Mouse (Mus musculus): Measurements from ENCODE around the gene Fam19a5. TPM values are rescaled to one million over a fixed set of nuclear protein-coding genes. Genes with fewer than 3 reads are reported as not detected.

Fam19a5 gene
- polyA plus RNA-seq, 1 experiment: not detected

- H3K36me3 ChIP-seq (ENCODE audit: control insufficient read depth): no peaks in the 10 kb centered on the region
- H3K4me3 ChIP-seq (replicated peaks): no peak overlapping the region
- H3K4me1 ChIP-seq (ENCODE audit: control insufficient read depth): no peaks in the 10 kb centered on the region
- peaks cover 66% of the 10 kb centered on the region for H3K9me3 ChIP-seq (ENCODE audit: control insufficient read depth, low read length)
- no peaks in the 10 kb centered on the region for H3K27me3 ChIP-seq (ENCODE audit: control insufficient read depth)
- no peak for TF ChIP-seq GATA1 (IDR thresholded peaks at IDR 0.05; ENCODE audit: low read length)
- TF ChIP-seq TAL1 (IDR thresholded peaks at IDR 0.05; ENCODE audit: low read length): no peak
These were observed 35.8 kb downstream of the Fam19a5 start for GRCm38 (mm10) chr15:87579861-87580260.

DNA sequence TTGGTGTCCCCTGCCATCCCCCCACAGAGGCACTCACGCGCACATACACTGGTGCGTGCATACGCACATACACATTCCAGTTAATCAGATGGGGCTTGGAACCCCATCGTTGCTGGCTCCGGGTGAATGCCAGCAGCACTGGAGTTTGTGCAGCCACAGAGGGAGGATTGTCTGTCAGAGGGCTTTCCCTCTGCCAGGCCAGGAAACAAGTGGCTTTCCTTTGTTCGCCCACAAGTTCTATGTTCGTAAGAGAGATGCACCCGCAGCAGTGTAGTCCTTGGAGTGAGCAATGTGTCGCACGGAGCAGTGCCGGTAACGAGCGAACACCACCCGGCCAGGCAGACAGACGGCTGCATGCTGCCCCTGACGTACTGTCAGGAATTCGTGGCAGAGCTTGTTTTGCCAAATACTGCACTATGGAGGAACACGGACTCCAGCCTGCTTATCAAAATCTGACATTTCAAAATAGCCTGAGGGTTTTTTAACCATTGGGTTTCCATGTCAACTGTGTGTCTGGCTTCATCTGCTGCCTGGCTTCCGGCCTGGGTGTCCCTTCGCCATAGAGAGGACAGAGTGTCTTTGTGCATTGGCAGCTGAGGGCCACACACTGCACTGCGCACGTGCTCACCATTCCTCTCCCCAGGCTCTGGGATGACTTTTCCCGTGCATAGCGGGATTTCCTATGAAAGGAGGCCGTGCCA, 40.0 kb downstream of the Fam19a5 start:
- H3K36me3 ChIP-seq (ENCODE audit: control insufficient read depth): no peaks in the 10 kb centered on the region
- TF ChIP-seq GATA1 (IDR thresholded peaks at IDR 0.05; ENCODE audit: low read length) (no peak), TAL1 (IDR thresholded peaks at IDR 0.05; ENCODE audit: low read length) (no peak)
- no peaks in the 10 kb centered on the region for H3K27me3 ChIP-seq (ENCODE audit: control insufficient read depth)
- no peak overlapping the region for H3K4me3 ChIP-seq (replicated peaks)
- H3K4me1 ChIP-seq (ENCODE audit: control insufficient read depth): no peaks in the 10 kb centered on the region
- H3K9me3 ChIP-seq (ENCODE audit: control insufficient read depth, low read length): peaks cover 44% of the 10 kb centered on the region

- peaks cover 59% of the 10 kb centered on the region for H3K9me3 ChIP-seq (ENCODE audit: control insufficient read depth, low read length)
- TF ChIP-seq GATA1 (IDR thresholded peaks at IDR 0.05; ENCODE audit: low read length): no peak
- no peak for TF ChIP-seq TAL1 (IDR thresholded peaks at IDR 0.05; ENCODE audit: low read length)
- no peaks in the 10 kb centered on the region for H3K27me3 ChIP-seq (ENCODE audit: control insufficient read depth)
- H3K36me3 ChIP-seq (ENCODE audit: control insufficient read depth): no peaks in the 10 kb centered on the region
- no peak overlapping the region for H3K4me3 ChIP-seq (replicated peaks)
- no peaks in the 10 kb centered on the region for H3K4me1 ChIP-seq (ENCODE audit: control insufficient read depth)
These were observed 46.9 kb downstream of the Fam19a5 start for GRCm38 (mm10) chr15:87590975-87591374.

- Histone ChIP-seq H3K4me1 (ENCODE audit: control insufficient read depth) (no peaks in the 10 kb centered on the region), H3K4me3 (replicated peaks) (no peak overlapping the region), H3K36me3 (ENCODE audit: control insufficient read depth) (no peaks in the 10 kb centered on the region), H3K9me3 (ENCODE audit: control insufficient read depth, low read length) (peaks cover 57% of the 10 kb centered on the region), H3K27me3 (ENCODE audit: control insufficient read depth) (no peaks in the 10 kb centered on the region)
- TF ChIP-seq TAL1 (IDR thresholded peaks at IDR 0.05; ENCODE audit: low read length) (no peak), GATA1 (IDR thresholded peaks at IDR 0.05; ENCODE audit: low read length) (no peak)
These were observed 52.6 kb downstream of the Fam19a5 start for GRCm38 (mm10) chr15:87596731-87597130.

DNA sequence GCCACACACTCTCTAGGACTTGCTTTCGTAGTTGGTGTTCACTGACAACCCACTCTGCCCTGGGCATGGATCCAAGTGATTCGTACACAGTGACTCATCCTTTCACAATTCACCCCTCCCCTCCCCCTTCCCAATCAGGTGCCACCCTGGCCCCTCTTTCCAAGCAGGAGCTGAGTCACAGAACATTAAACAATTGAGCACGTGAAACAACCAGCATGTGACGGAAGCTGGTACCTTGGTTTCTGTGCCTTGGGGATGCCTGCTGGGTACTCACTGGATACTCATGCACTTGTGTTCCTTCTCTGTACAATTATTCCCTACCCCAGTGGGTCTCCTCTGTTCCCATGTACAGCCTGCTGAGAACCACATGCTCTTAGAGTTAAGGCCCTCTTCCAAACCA, 53.0 kb downstream of the Fam19a5 start:
- Histone ChIP-seq H3K4me1 (ENCODE audit: control insufficient read depth) (no peaks in the 10 kb centered on the region), H3K4me3 (replicated peaks) (no peak overlapping the region), H3K9me3 (ENCODE audit: control insufficient read depth, low read length) (peaks cover 55% of the 10 kb centered on the region), H3K27me3 (ENCODE audit: control insufficient read depth) (no peaks in the 10 kb centered on the region), H3K36me3 (ENCODE audit: control insufficient read depth) (no peaks in the 10 kb centered on the region)
- TF ChIP-seq GATA1 (IDR thresholded peaks at IDR 0.05; ENCODE audit: low read length) (no peak), TAL1 (IDR thresholded peaks at IDR 0.05; ENCODE audit: low read length) (no peak)

DNA sequence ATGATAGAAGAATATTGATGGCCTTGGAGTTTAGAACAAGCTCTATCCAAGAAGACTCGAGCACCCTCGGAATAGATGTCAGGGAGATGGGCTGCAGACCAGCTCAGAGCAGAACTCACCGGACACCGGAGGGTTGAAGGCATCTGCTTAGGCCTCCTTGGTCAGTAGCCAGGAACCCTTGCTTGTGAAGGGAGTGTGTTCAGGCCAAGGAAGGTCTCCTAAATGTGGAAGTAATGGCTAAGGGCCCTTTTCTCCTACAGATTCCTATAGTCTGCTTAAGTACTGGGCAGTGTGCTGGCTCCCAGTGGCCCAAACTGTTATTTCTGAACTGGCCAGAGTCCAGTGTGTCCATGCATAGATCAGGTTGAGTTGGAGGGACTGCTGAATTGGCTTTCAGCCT, 53.7 kb downstream of the Fam19a5 start:
- H3K9me3 ChIP-seq (ENCODE audit: control insufficient read depth, low read length): peaks cover 49% of the 10 kb centered on the region
- H3K36me3 ChIP-seq (ENCODE audit: control insufficient read depth): no peaks in the 10 kb centered on the region
- no peak for TF ChIP-seq GATA1 (IDR thresholded peaks at IDR 0.05; ENCODE audit: low read length)

GRCm38 (mm10) chr15:87598636-87599035, 54.5 kb downstream of the Fam19a5 start:
- Histone ChIP-seq H3K36me3 (ENCODE audit: control insufficient read depth) (no peaks in the 10 kb centered on the region), H3K27me3 (ENCODE audit: control insufficient read depth) (no peaks in the 10 kb centered on the region), H3K4me1 (ENCODE audit: control insufficient read depth) (no peaks in the 10 kb centered on the region), H3K4me3 (replicated peaks) (no peak overlapping the region), H3K9me3 (ENCODE audit: control insufficient read depth, low read length) (peaks cover 43% of the 10 kb centered on the region)
- TF ChIP-seq GATA1 (IDR thresholded peaks at IDR 0.05; ENCODE audit: low read length) (no peak), TAL1 (IDR thresholded peaks at IDR 0.05; ENCODE audit: low read length) (no peak)

More for the DNA sequence above, 53.7 kb downstream of the Fam19a5 start:
- Histone ChIP-seq H3K4me1 (ENCODE audit: control insufficient read depth) (no peaks in the 10 kb centered on the region), H3K27me3 (ENCODE audit: control insufficient read depth) (no peaks in the 10 kb centered on the region), H3K4me3 (replicated peaks) (no peak overlapping the region)

DNA sequence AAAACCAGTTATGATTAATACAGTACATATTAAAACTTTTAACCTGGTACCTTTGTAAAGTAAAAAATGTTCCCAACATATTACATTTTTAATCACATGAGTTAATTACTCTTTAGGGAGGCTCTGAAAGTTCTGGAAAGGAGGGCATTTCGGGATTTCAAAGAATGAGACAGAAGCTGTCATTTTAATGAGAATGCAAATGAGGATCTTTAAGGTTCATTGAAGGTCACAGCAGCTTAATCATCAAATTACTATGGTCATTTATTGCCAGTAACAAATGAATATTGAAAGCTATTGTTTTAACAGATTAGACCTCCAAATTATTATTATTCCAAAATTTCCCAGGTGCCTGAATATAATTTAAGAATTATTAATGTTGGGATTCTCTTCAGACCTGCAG, 59.2 kb downstream of the Fam19a5 start:
- no peaks in the 10 kb centered on the region for H3K27me3 ChIP-seq (ENCODE audit: control insufficient read depth)
- peaks cover 19% of the 10 kb centered on the region for H3K9me3 ChIP-seq (ENCODE audit: control insufficient read depth, low read length)
- H3K36me3 ChIP-seq (ENCODE audit: control insufficient read depth): no peaks in the 10 kb centered on the region
- TF ChIP-seq GATA1 (IDR thresholded peaks at IDR 0.05; ENCODE audit: low read length) (no peak), TAL1 (IDR thresholded peaks at IDR 0.05; ENCODE audit: low read length) (no peak)
- H3K4me1 ChIP-seq (ENCODE audit: control insufficient read depth): no peaks in the 10 kb centered on the region
- H3K4me3 ChIP-seq (replicated peaks): no peak overlapping the region

DNA sequence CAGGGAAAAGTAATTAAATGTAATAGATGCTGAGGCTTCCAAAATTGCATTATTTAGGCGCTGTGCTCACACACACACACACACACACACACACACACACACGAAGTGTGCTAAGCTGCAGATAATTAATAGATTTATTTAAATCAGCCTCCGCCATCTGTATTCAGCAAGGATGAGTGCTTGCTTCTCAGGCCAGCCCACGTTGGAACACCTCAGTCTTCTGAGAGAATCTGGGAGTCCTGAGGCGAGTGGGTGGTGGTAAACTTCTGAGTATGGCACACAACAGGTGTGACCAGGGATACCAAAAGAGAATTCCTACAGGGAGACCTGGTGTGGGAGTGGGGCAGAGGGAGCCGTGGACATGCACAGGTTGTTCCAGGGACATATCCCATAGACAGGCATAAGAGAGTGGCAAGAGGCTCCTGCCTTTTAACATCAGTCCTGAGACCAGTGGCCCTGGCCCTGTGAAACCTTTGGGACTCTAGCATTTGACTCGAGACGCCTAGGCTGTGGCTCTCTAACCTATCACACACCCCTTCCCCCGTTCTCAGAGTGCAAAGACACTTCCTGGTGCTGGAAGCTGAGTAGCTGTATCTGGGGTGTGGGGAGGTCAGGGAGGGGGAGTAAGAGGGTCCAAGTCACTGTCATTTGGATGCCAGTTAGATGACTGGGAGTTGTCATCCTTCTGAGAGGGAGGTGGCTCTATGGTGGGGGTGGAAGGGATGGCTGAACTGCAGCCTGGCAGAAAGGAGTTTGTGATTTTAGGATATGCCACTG, 61.6 kb downstream of the Fam19a5 start:
- Histone ChIP-seq H3K27me3 (ENCODE audit: control insufficient read depth) (no peaks in the 10 kb centered on the region), H3K9me3 (ENCODE audit: control insufficient read depth, low read length) (peaks cover 17% of the 10 kb centered on the region)

More for the DNA sequence above, 61.6 kb downstream of the Fam19a5 start:
- TF ChIP-seq TAL1 (IDR thresholded peaks at IDR 0.05; ENCODE audit: low read length): no peak
- TF ChIP-seq GATA1 (IDR thresholded peaks at IDR 0.05; ENCODE audit: low read length): no peak
- H3K4me1 ChIP-seq (ENCODE audit: control insufficient read depth): no peaks in the 10 kb centered on the region
- no peak overlapping the region for H3K4me3 ChIP-seq (replicated peaks)
- H3K36me3 ChIP-seq (ENCODE audit: control insufficient read depth): no peaks in the 10 kb centered on the region

All from erythroblast, embryonic 14.5 days (primary cell).